Mouse (Mus musculus): ENCODE data around the gene Dazap2. TPM values are rescaled to one million over a fixed set of nuclear protein-coding genes. Genes with fewer than 3 reads are reported as not detected.

The Dazap2 gene
- total RNA-seq, 2 experiments from 2014 or later = 108 to 109 TPM

GRCm38 (mm10) chr15:100641226-100641810 is 26.2 kb downstream of the Dazap2 start:
- Histone ChIP-seq H3K27ac (no peak overlapping the region), H3K4me3 (no peak overlapping the region)
- no peak for DNase-seq (ENCODE audit: extremely low spot score in 1 of 2, low spot score in 2 of 2)
- no peak for TF ChIP-seq CTCF (IDR thresholded peaks at IDR 0.05)
- intact Hi-C loops (cut with DNase I) = no loop called here

- H3K4me3 ChIP-seq = no peak overlapping the region
- no peak for DNase-seq (ENCODE audit: extremely low spot score in 1 of 2, low spot score in 2 of 2)
- intact Hi-C loops (cut with DNase I) = no loop called here
- H3K27ac ChIP-seq = no peak overlapping the region
- TF ChIP-seq CTCF (IDR thresholded peaks at IDR 0.05) = no peak
Observed at GRCm38 (mm10) chr15:100642451-100642850, 27.3 kb downstream of the Dazap2 start.

GRCm38 (mm10) chr15:100646161-100646560 is 31.0 kb downstream of the Dazap2 start:
- intact Hi-C loops (cut with DNase I) = no loop called here

GRCm38 (mm10) chr15:100650111-100650510 is 35.0 kb downstream of the Dazap2 start:
- no peak overlapping the region for H3K4me3 ChIP-seq
- DNase-seq (ENCODE audit: extremely low spot score in 1 of 2, low spot score in 2 of 2) = no peak
- TF ChIP-seq CTCF (IDR thresholded peaks at IDR 0.05) = no peak
- no peak overlapping the region for H3K27ac ChIP-seq
- intact Hi-C loops (cut with DNase I) = no loop called here

More at GRCm38 (mm10) chr15:100646161-100646560, 31.0 kb downstream of the Dazap2 start:
- TF ChIP-seq CTCF (IDR thresholded peaks at IDR 0.05) = no peak
- no peak for DNase-seq (ENCODE audit: extremely low spot score in 1 of 2, low spot score in 2 of 2)
- Histone ChIP-seq H3K27ac (no peak overlapping the region), H3K4me3 (no peak overlapping the region)

- intact Hi-C loops (cut with DNase I) = no loop called here
- TF ChIP-seq CTCF (IDR thresholded peaks at IDR 0.05) = no peak
Observed at GRCm38 (mm10) chr15:100651610-100652009, 36.5 kb downstream of the Dazap2 start.

GRCm38 (mm10) chr15:100654271-100654670 is 39.1 kb downstream of the Dazap2 start:
- no peak overlapping the region for H3K4me3 ChIP-seq
- no peak for TF ChIP-seq CTCF (IDR thresholded peaks at IDR 0.05)
- intact Hi-C loops (cut with DNase I) = no loop called here

More at GRCm38 (mm10) chr15:100651610-100652009, 36.5 kb downstream of the Dazap2 start:
- DNase-seq (ENCODE audit: extremely low spot score in 1 of 2, low spot score in 2 of 2) = no peak
- no peak overlapping the region for H3K4me3 ChIP-seq
- no peak overlapping the region for H3K27ac ChIP-seq

GRCm38 (mm10) chr15:100655201-100655600 is 40.1 kb downstream of the Dazap2 start:
- DNase-seq (ENCODE audit: extremely low spot score in 1 of 2, low spot score in 2 of 2) = no peak
- intact Hi-C loops (cut with DNase I) = no loop called here
- no peak for TF ChIP-seq CTCF (IDR thresholded peaks at IDR 0.05)
- Histone ChIP-seq H3K27ac (no peak overlapping the region), H3K4me3 (no peak overlapping the region)

More at GRCm38 (mm10) chr15:100654271-100654670, 39.1 kb downstream of the Dazap2 start:
- H3K27ac ChIP-seq = no peak overlapping the region
- DNase-seq (ENCODE audit: extremely low spot score in 1 of 2, low spot score in 2 of 2) = no peak

- Histone ChIP-seq H3K27ac (no peak overlapping the region), H3K4me3 (no peak overlapping the region)
- intact Hi-C loops (cut with DNase I) = no loop called here
- DNase-seq (ENCODE audit: extremely low spot score in 1 of 2, low spot score in 2 of 2) = no peak
- TF ChIP-seq CTCF (IDR thresholded peaks at IDR 0.05) = no peak
Observed at GRCm38 (mm10) chr15:100660306-100660705, 45.2 kb downstream of the Dazap2 start.

GRCm38 (mm10) chr15:100660805-100661204 is 45.7 kb downstream of the Dazap2 start:
- TF ChIP-seq CTCF (IDR thresholded peaks at IDR 0.05) = no peak
- H3K4me3 ChIP-seq = no peak overlapping the region
- no peak overlapping the region for H3K27ac ChIP-seq
- intact Hi-C loops (cut with DNase I) = no loop called here
- no peak for DNase-seq (ENCODE audit: extremely low spot score in 1 of 2, low spot score in 2 of 2)

GRCm38 (mm10) chr15:100664813-100665274 is 49.7 kb downstream of the Dazap2 start:
- H3K4me3 ChIP-seq = no peak overlapping the region
- no peak for TF ChIP-seq CTCF (IDR thresholded peaks at IDR 0.05)
- no peak overlapping the region for H3K27ac ChIP-seq
- DNase-seq (ENCODE audit: extremely low spot score in 1 of 2, low spot score in 2 of 2) = no peak
- intact Hi-C loops (cut with DNase I) = no loop called here

GRCm38 (mm10) chr15:100665411-100666218 is 50.5 kb downstream of the Dazap2 start:
- no peak for DNase-seq (ENCODE audit: extremely low spot score in 1 of 2, low spot score in 2 of 2)
- H3K27ac ChIP-seq = no peak overlapping the region
- H3K4me3 ChIP-seq = no peak overlapping the region
- TF ChIP-seq CTCF (IDR thresholded peaks at IDR 0.05) = no peak
- intact Hi-C loops (cut with DNase I) = no loop called here

GRCm38 (mm10) chr15:100666219-100666696 is 51.1 kb downstream of the Dazap2 start:
- no peak overlapping the region for H3K27ac ChIP-seq
- DNase-seq (ENCODE audit: extremely low spot score in 1 of 2, low spot score in 2 of 2) = no peak
- intact Hi-C loops (cut with DNase I) = no loop called here
- TF ChIP-seq CTCF (IDR thresholded peaks at IDR 0.05) = no peak
- H3K4me3 ChIP-seq = no peak overlapping the region

Measured in left cerebral cortex, adult 2 months (tissue).